In the genomic region with DNA sequence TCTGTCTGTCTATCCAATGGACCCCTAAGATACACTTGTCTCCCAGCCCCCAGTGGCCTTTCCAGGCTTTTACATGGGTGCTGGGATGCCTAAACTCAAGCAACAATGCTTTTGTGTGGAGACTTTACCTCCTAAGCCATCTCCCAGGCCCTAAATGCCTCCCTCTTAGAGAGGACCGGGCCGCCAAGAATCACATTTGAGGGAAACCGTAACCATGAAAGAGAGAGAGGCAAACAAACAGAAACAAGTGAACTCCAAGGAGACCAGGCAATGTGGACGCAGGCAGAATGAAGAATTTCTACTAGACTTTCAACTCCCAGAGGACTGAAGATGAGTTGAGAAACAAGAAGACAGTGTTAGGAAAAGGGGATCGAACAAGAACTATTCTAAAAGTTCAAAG, we compare ENCODE assay signal across 24 mouse cellular contexts. TPM values are rescaled to one million over a fixed set of nuclear protein-coding genes. Genes with fewer than 3 reads are reported as not detected.
DNase-seq lines count a peak whose midpoint lies in the region; ATAC-seq and TF ChIP-seq lines count a peak whose summit lies in the region.
"Had no signal": no experiment of that assay in that cellular context is flagged by ENCODE, and none has a peak within 500 bp of the region (broad histone marks: within the 10 kb centered on the region; RNA-seq: fewer than 3 reads in every experiment).

No protein-coding gene starts in this region.

- H3K4me3 ChIP-seq in heart, embryonic 10.5 days = no peak overlapping the region
- H3K4me3 ChIP-seq in liver, adult 2 months (ENCODE audit: insufficient read depth, low read depth, low read length) = no peak overlapping the region
- no peak overlapping the region for H3K4me3 ChIP-seq in brown adipose tissue, adult 24 weeks (ENCODE audit: insufficient read depth, low read depth, low read length)
- H3K4me3 ChIP-seq in embryonic facial prominence, embryonic 13.5 days = no peak overlapping the region
- H3K4me3 ChIP-seq: limb, embryonic 12.5 days; liver, embryonic 15.5 days; midbrain, embryonic 12.5 days; neural tube, embryonic 13.5 days; stomach, embryonic 15.5 days had no signal

- TF ChIP-seq POLR2A in liver, adult 2 months (IDR thresholded peaks at IDR 0.05; ENCODE audit: extremely low read depth, insufficient read depth, low read length) = no peak

- peak overlapping the region; percentile 81; the same call in 1 of the 2 replicates for H3K27ac ChIP-seq in heart, embryonic 10.5 days
- H3K27ac ChIP-seq in liver, adult 2 months (replicated peaks; ENCODE audit: insufficient read depth, low read depth, low read length) = peak overlapping the region; percentile 56
- peak overlapping the region; percentile 5; the same call in 1 of the 2 replicates for H3K27ac ChIP-seq in brown adipose tissue, adult 24 weeks (replicated peaks; ENCODE audit: low read depth, low read length)
- H3K27ac ChIP-seq in embryonic facial prominence, embryonic 13.5 days = 0 out of 2 replicates have a peak overlapping the region, but pooled peaks have one; percentile 23
- H3K27ac ChIP-seq: limb, embryonic 12.5 days; liver, embryonic 15.5 days; macrophage; midbrain, embryonic 12.5 days; neural tube, embryonic 13.5 days; stomach, embryonic 15.5 days had no signal

- ATAC-seq in embryonic facial prominence, embryonic 13.5 days (ENCODE audit: insufficient number of reproducible peaks, insufficient read depth, low FRiP score, low TSS enrichment, low read depth) = no peak
- no peak for ATAC-seq in megakaryocyte progenitor cell, adult 5-6 weeks (replicated peaks; ENCODE audit: poor library complexity)
- ATAC-seq: activated CD4-positive, CD25-positive, alpha-beta regulatory T cell, adult 4 months; forebrain, postnatal 0 days; intestine, postnatal 0 days had no signal

- no peaks in the 10 kb centered on the region for H3K36me3 ChIP-seq in heart, embryonic 10.5 days
- H3K36me3 ChIP-seq in liver, adult 2 months (ENCODE audit: control insufficient read depth, insufficient read depth, low read length) = no peaks in the 10 kb centered on the region
- no peaks in the 10 kb centered on the region for H3K36me3 ChIP-seq in embryonic facial prominence, embryonic 13.5 days
- H3K36me3 ChIP-seq: limb, embryonic 12.5 days; liver, embryonic 15.5 days; midbrain, embryonic 12.5 days; neural tube, embryonic 13.5 days; stomach, embryonic 15.5 days had no signal

- H3K9ac ChIP-seq in liver, adult 2 months (ENCODE audit: low read depth, low read length) = no peak overlapping the region
- H3K9ac ChIP-seq in embryonic facial prominence, embryonic 13.5 days = no peak overlapping the region
- H3K9ac ChIP-seq: forebrain, postnatal 0 days; limb, embryonic 12.5 days; liver, embryonic 15.5 days; midbrain, embryonic 12.5 days; neural tube, embryonic 13.5 days; stomach, embryonic 15.5 days had no signal

- H3K9me3 ChIP-seq in heart, embryonic 10.5 days = no peaks in the 10 kb centered on the region
- H3K9me3 ChIP-seq in embryonic facial prominence, embryonic 13.5 days = no peaks in the 10 kb centered on the region
- H3K9me3 ChIP-seq: limb, embryonic 12.5 days; liver, embryonic 15.5 days; midbrain, embryonic 12.5 days; neural tube, embryonic 13.5 days; stomach, embryonic 15.5 days had no signal

- 70% methylated on average over 5 of the region's 5 CpGs for WGBS in heart, embryonic 10.5 days
- 81% methylated on average over 5 of the region's 5 CpGs for WGBS in liver, adult 2 months
- 67% methylated on average over 5 of the region's 5 CpGs for WGBS in embryonic facial prominence, embryonic 13.5 days

- H3K4me2 ChIP-seq in embryonic facial prominence, embryonic 13.5 days = no peak overlapping the region
- H3K4me2 ChIP-seq: limb, embryonic 12.5 days; liver, embryonic 15.5 days; midbrain, embryonic 12.5 days; neural tube, embryonic 13.5 days; stomach, embryonic 15.5 days had no signal

- H3K79me2 ChIP-seq in liver, adult 2 months (ENCODE audit: control insufficient read depth, insufficient read depth, low read length) = no peaks in the 10 kb centered on the region

- no peak for TF ChIP-seq CTCF in liver, adult 2 months (IDR thresholded peaks at IDR 0.05; ENCODE audit: low read depth, low read length)

- DNase-seq in heart, embryonic 10.5 days (ENCODE audit: low spot score) = peak; percentile 66
- no peak for DNase-seq in heart, postnatal 4 days
- DNase-seq in liver, adult 2 months (ENCODE audit: extremely low read depth, low read depth, low spot score) = no peak
- no peak for DNase-seq in liver
- DNase-seq in layer of hippocampus, adult 11-12 months (ENCODE audit: low spot score) = no peak
- DNase-seq: adrenal gland, adult 8-10 months; cerebellum, adult 2 months; cerebellum, postnatal 25 days; embryo, embryonic 11 days; forebrain, postnatal 0 days; right cerebral cortex, postnatal 4 days; thymus, postnatal 25 days had no signal

- no peaks in the 10 kb centered on the region for H3K27me3 ChIP-seq in heart, embryonic 10.5 days (ENCODE audit: insufficient read depth, poor library complexity, severe bottlenecking)
- H3K27me3 ChIP-seq in liver, adult 2 months (ENCODE audit: control insufficient read depth, insufficient read depth, low read length) = no peaks in the 10 kb centered on the region
- H3K27me3 ChIP-seq in embryonic facial prominence, embryonic 13.5 days = no peaks in the 10 kb centered on the region
- H3K27me3 ChIP-seq: limb, embryonic 12.5 days; neural tube, embryonic 13.5 days; stomach, embryonic 15.5 days had no signal

- H3K4me1 ChIP-seq in heart, embryonic 10.5 days = peaks cover 51% of the 10 kb centered on the region
- H3K4me1 ChIP-seq in liver, adult 2 months (ENCODE audit: control insufficient read depth, insufficient read depth, low read length) = peaks cover 8% of the 10 kb centered on the region
- peaks cover 24% of the 10 kb centered on the region for H3K4me1 ChIP-seq in brown adipose tissue, adult 24 weeks (ENCODE audit: control insufficient read depth, insufficient read depth, insufficient read length, low read length)
- peaks cover 36% of the 10 kb centered on the region for H3K4me1 ChIP-seq in embryonic facial prominence, embryonic 13.5 days

RNA-seq across cellular contexts. Expression of gene Amotl2, which starts 6.0 kb away (rescaled TPM):
- polyA plus RNA-seq in heart, embryonic 10.5 days (2016; fragmentation: Nextera tagmentation; extraction: Ambion mirVana) = 52.5 and 54.8 TPM in 2 replicates
- 10 to 100 TPM; 90.0 to 91.6 TPM for total RNA-seq in heart, postnatal 4 days (2021)
- total RNA-seq in liver, adult 2 months (2014; rRNA removed) = 19.9 and 21.5 TPM in 2 replicates
- polyA plus RNA-seq in liver, adult 2 months (2012; rRNA removed) = 9.2 and 14.0 TPM in 2 replicates
- 33.0 and 42.2 TPM in 2 replicates for polyA plus RNA-seq in brown adipose tissue, adult 24 weeks (2012; ENCODE audit: insufficient read depth, insufficient read length, missing spikeins)
- 54.0 and 55.8 TPM in 2 replicates for polyA plus RNA-seq in embryonic facial prominence, embryonic 13.5 days (2015; fragmentation: Nextera tagmentation; extraction: Ambion mirVana)
- 0.84 and 2.1 TPM in 2 replicates for total RNA-seq in megakaryocyte progenitor cell, adult 5-6 weeks (2015)
- total RNA-seq in megakaryocyte progenitor cell, adult 5-6 weeks (2017) = 0.98 and 8.5 TPM in 2 replicates
- total RNA-seq: MEL had no signal
- polyA plus RNA-seq: activated CD4-positive, CD25-positive, alpha-beta regulatory T cell, adult 4 months had no signal

Comparison
In these comparisons a context has a peak if more than half of its experiments do, and no peak if none do; other contexts are left out.
1. H3K27ac ChIP-seq: peak in every context shown above with its lines; median percentile 81 in heart, embryonic 10.5 days; 56 in liver, adult 2 months; 23 in embryonic facial prominence, embryonic 13.5 days; 5 in brown adipose tissue, adult 24 weeks.